Mouse (Mus musculus) layer of hippocampus, adult 11-12 months (tissue): ENCODE results near the gene Bcl2l15.
"Not testable (repeated sequence)": the region's sequence is repeated elsewhere in the genome, so short reads cannot be mapped to it uniquely, and the experiment has no call there.

ENCODE experiments used
- DNase-seq: peaks from one replicate; pipeline ENCODE4 v3.0.0; 2022; ENCODE audit warnings: low spot score

Bcl2l15 gene

DNA sequence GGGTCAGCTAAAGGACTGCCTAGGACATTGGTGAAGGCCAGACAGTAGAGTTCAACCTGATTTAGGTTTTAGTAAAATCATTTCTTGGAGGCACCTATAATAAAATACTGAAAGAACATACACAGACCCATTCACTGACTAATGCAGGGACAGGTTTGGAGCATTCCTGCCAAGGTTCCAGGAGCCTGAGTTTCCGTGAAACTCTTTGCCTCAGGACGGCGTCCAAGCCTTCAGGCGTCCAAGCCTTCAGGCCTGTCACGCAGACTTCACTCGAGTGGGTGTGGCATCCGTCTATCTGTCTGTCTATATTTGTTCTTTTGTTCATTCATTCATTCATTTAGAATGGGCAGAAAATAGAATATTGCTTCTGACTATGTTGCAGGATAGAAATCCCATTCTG lies 1.3 kb upstream of the Bcl2l15 start:
- no peak for DNase-seq

DNA sequence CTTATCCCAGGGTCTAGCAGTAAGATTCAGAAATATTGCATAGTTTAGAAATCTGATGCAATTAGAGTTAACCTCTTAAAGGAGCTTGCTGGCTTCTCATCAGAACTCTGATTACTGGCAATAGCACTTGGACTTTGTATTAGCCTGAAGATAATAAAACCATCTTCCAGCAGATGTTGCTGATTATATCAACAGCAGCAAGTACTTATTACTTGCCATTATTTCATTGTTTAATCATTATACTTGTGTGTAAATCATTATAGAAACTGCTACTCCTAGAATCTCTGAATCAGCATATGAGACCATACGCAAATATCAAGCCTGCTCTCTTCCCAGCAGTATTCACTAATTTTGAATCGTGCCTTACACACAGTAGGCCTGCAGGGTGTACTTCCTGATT lies 1.6 kb downstream of the Bcl2l15 start:
- DNase-seq, result no peak

DNA sequence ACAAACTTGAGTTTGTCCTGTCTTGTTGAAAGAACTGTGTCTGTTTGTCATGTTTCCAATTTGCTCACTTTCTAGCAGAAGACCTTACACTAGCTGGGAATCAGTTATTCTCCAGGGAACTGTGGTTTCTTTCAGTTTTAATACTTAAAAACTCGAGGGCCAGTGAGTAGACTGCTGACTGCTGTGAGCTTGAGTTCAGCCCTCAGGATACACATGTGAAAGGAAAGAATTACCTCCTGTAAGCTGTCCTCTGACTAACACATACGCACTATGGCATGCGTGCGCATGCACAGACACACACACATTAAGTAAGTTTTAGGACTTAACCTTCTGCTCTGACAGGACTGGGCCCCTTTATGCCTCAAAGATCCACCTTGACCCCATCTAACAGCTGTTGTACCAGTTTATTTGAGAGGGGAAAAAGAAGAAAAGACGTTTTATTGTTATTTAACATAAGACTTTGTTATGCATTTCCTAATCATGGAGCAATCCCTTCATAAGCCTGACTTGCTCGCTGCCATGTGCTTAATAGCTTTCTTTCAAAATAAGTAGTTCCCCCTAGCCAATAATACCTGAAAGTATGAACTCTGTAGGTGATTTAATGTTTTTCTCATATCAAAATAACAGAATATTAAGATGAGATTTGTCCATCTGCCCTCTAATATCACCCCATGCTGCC lies 3.0 kb downstream of the Bcl2l15 start:
- DNase-seq, result no peak

DNA sequence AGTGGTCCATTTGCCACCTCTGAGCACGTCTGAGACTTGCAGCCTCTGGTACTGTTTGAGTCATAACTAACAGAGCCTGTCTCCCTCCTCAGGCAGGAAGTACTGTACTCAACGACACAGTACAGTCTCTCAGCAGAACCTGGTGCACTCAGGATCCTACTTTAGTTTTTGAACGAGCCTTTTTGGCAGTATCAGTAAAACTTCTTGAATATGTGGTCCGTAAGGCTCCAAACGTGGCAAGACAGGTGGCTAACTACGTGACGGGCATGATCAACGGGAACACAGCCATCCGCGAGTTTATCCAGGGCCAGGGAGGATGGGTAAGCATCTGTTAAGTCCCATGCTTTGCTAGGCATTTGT lies 3.5 kb downstream of the Bcl2l15 start:
- DNase-seq, result no peak

DNA sequence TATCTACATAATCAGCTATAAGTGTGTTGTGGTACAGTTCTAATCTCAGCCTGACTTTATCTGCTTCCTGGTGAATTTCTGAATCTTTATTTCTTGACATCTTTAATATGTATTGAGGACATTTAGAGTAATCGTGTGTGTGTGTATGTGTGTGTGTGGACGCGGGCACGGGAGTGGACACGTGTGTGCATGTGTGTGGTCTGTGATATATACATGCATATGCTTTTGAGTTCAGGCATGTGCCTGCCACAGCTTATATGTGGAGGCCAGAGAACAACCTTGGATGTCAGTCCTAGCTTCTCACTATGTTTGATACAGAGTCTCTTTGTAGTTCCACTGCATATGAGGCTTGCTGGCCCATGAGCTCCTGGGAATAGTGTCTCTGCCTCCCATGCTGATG lies 4.1 kb downstream of the Bcl2l15 start:
- DNase-seq, result no peak

DNA sequence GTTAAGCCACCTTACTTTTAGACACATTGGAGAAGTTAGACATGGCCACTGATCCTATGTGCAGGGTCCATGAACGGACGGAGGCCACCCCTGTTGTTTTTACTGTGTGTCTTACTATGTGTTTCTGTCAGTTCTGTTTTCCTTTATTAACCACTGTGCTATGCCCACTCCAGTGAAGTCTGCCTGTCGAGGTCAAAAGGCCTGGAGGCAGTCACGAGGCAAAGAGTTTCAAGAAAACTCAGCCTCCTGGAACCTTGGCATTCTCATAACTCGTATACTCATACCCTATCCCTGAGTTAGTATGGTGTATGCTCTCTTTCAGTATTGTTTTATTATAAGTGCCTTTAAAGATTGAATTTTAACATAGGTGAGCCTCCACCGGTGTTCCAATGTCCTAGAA lies 7.3 kb downstream of the Bcl2l15 start:
- DNase-seq, result no peak

DNA sequence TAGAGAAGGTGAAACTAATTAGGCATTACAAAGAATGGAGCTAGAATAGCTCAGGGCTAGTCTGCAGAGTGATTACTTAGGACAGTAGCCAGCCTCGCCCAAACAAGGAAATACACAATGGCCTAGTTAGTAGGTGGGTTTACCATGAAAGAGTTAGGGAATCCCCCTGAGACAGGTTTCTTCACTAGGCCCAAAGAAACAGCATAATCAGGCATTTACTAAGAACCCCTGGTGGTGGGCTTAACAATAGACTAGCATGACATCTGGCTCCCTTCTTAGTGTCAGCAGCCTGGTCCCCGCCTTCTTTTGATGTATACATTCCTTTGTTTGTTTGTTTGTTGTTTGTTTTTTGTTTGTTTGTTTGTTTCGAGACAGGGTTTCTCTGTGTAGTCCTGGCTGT lies 7.8 kb downstream of the Bcl2l15 start:
- DNase-seq, result not testable (repeated sequence)

DNA sequence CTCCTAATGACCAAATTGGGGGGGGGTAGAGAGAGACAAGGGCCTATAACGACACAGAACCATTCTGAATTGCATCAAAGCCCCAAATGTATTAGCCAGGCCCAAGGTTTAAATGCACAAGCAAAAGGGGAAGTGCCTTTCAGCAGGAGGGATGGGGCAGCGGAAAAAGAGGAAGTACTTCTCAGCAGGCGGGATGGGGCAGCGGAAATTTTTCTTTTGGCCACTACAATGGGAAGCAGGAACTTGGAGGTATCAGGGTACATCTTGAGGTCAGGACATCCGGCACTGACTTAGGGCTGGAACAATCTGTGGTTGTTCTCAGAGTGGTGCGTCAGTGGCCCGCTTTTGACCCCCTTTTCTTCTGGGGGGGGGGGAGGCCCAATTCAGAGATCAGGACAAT lies 8.5 kb downstream of the Bcl2l15 start:
- DNase-seq, result not testable (repeated sequence)

DNA sequence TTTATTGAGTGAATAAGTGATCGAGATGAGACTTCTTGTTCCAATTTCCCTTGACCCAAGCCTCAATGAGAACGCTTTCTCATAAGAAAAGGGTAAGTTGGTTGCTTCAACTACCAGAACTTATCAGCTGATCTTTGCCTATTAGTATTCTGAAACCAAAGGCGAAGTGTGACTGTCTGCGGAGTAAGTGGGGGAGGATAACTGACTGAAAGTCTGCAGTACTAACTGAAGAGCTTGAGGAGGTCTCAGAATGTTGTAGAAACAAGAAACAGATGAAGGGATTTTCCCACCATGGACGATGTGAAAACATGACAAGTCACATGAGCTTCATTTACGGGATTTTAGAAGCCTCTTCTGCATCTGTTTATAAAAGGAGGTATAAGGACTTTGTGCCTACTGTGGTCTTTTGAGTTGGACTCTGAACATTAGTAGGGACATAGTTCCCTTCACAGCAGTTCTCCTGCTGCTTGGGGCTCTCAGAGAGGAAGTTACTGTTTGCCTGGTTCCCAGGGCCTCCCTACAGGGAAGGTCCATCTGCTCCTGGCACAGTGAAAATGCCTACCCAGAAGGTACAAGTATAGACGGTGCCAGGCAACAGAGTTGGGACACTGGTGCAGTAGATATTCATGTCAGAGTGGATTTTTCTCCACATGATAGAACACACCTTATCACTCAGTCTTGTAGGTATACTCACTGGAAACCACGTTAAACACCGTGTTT lies 18.4 kb downstream of the Bcl2l15 start:
- DNase-seq, result peak; percentile 42

DNA sequence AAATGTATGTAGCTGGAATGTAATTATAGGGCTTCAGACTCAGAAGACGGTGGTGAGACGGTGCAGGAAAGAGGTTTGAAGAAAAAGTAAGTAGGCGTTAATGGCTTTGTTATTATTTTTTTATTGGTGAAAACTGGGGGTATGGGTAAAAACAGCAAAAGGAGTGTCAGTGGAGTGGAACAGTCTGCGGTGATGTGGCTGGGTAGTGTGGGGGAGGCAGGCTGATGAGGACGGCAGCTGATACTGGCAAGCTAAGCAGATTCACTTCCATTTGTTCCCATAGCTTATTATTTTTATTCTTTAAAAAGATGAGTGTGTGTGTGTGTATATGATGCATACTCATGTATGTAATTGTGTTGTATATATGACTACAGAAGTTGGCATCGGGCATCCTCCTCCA lies 19.1 kb downstream of the Bcl2l15 start:
- DNase-seq, result peak; percentile 24

DNA sequence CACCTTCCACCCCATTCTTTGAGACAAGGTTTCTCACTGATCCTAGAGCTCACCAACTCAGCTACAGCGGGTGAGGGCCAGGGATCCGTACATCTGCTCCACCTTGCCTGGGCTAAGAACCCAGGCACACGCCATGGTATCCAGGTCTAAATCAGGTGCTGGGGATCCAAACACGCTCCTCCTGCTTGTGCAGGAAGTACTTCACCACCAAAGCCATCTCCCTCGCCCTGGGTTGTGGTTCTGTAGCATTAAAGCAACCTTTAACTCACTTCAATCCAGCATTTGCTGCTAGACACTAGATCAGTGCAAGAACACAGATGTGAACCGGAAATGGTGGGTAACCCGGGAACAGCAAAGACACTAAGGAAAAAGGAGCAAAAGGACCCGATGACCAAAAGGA lies 19.5 kb downstream of the Bcl2l15 start:
- no peak for DNase-seq

DNA sequence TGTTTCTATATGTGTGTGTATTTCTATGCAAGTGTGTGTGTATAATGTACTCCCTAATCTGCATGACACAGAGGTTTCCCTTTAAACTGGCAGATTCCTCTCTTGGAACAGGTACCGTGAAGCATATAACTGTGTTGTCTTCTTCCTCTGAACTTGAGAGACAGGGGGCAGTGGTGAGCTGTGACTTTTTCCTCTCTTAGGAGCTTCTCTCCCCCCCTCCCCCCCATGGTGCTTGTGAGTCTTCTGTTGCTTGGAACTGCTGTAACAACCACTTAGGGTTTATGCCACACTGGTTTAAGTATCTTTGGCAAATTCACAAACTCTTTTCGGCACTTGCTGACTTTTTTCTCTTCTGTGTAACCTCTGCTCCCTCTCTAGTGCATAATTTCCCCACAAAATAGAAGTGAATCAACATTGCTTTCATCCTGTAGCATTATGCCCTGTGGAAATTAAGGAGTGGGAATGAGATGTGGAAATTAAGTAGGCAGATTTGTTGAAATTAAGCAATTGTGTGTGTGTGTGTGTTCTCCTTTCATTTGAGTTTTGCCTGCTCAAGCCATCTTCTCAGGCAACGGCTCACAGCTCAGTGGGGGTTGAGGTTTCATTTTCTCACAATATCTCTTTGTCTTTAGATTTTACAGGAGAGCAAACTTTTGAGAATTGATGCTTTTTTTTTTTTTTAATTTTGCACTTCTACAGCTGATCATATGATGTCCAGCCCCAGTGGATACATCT lies 20.3 kb downstream of the Bcl2l15 start:
- DNase-seq, result peak; percentile 61

DNA sequence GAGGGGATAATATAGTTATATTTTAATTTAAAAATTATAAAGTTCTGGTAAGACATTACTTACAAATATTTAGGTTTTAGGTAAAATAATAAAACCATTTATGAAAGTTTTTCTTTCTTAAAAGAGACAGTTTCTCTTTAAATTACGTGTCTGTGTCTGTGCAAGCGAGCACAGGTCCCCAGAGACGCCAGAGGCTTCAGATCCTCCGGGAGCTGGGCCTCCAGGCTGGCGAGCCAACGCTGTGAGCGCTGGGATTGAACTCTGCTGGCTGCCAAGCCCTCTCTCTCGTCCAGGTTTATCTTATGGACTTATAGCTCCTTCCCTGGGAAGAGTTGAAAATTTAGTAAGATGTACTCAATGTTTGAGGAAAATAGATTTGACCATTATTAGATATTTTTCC lies 21.4 kb downstream of the Bcl2l15 start:
- no peak for DNase-seq

DNA sequence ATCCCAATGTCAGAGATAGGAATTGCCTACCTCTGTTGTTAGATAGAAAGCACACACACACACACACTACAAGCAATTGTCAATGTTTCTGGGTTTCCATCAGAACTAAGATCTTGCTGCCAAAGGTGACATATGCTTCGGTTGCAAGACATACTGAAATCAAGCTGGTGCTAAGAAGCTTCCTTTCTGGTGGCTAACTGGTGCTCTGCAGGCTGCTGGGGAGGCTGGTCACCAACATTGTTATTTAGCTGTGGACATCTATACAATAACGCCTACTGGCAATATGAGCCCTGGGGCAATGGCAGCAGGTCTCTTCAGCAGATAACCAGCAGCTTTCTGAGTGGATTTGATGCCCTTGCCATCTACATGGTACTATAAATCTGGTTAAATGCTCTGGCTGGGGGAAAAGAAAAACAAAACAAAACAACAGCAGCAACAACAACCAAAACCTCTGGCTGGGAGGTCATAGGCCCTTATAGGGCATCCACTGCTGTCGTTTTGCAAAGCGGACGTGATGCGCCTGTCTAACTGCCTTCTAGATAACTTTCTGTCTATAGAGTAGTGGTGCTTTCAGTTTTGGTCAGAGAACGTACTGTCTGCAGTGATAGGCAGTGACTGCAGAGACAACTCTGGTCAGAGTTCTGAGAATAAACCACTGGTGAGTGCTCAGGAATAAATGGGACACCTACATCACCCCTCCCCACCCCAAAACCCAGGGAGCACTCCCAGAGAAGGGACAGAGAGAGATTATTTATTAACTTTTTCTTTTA lies 24.8 kb downstream of the Bcl2l15 start:
- DNase-seq, result no peak

DNA sequence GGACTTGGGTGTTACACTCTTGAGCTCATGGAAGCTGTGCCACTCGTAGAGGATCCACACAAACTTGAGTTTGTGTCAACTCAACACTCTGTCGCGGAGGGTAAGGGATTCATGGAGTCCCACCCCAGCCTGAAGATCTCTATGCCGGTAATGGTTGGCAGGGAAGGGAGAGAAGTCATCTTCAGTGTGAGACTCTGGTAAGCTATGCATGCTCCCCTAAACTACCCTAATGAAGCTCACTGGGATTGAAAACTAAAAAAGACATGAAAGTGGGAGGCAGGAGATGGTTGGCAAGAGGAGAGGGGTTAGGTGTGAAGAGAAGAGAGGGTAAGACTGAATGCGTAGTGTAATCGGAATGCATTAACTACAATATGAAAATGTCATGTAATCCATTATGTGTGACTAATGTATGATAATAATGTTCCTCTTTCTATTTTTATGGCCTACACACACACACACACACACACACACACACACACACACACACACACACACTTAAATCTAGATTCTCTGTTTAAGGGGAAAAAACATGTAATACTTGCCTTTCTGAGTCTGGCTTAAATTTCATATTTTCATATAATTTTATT lies 25.7 kb downstream of the Bcl2l15 start:
- DNase-seq, result no peak

DNA sequence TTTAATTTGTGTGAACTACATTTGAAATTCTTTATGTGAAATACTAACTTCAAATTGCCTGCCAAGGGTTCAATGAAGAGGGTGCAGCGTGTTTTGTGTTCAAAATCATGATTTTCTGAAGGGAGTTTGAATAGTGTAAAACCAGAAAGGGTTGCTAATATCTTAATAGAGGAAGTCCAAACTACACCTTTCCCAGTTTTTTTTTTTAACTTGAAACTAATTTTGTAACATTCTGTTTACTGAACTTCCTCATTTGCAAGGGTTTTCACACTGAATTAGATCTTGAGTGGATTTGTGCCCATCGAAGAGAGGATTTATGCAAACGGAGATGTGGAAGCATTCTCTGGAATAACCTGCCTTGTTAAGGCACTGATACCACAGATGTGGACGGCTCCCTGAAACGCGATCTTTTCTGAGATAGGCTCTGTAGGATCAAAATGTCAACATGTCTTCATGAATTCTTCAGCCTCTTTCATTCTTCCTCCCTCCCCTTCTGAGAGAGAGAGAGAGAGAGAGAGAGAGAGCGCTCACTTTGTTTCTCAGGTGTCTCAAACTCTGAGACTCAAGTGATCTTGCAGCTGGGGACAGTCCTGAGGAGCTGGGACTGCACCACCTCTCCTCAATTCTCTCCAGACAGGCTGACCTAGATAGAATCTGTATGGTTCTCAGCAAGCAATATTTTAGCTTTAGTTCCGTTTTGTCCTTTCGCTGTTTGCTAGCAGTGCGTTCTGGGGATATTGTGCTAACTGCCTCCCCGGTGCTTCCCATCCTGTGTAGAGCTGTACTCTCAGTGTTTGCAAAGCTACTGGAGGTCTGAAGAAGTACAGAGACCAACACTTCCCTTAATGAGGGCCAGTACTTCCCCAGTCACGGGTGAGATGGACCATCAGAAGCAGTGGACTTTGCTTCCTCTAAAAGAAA lies 26.7 kb downstream of the Bcl2l15 start, which contains the start of gene Ptpn22:
TSS of gene Ptpn22 (plus strand) at position 915 of the 921 bp plus-strand sequence.
- DNase-seq, result no peak

DNA sequence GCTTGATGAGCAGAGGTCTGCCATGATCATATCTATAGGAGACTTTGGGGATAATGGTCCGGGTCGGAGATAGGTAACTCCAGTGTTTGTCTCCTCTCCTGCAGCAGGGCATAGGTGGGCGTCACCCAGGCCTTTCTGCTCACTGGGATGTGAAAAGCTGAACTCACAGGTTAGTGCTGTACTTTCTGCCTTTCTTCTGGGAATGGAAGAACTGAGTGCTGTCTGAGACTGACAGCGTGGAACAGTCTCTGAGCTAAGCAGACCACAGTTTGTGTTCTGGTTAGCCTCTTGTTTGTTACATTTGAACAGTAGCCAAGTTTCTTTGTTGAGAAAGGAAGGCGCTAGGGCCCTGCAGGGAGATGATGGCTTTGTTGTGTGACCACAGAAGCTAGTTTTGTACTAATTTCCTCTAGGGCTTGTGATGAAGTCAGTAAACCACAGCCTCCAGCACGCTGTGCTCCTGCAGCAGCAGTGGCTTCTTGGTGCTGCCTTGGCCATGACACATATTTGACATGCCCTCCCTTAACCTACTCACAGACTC lies 27.5 kb downstream of the Bcl2l15 start:
- no peak for DNase-seq

DNA sequence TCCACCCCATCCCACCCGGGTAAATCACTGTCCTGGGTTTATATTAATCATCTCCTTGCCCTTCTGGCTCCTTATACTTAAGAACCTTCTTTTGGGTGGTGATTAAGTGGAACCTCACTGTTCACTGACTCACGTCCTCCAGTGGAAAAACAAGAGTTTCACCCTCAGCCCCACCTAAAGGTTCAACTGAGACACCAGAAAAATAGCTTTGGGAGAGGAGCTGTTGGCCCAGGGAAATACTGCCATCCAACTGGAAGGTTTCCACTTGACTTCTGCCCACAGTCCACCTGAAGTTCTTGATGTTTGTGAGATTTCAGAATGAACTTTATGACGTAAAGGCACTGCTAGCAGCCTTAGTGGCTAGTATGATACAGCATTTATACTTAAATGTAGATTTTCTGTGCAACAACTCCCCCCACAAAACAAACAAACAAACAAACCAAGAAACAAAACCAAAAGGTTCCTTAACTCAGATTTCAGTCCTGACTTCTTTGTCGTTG lies 30.4 kb downstream of the Bcl2l15 start:
- DNase-seq, result no peak

DNA sequence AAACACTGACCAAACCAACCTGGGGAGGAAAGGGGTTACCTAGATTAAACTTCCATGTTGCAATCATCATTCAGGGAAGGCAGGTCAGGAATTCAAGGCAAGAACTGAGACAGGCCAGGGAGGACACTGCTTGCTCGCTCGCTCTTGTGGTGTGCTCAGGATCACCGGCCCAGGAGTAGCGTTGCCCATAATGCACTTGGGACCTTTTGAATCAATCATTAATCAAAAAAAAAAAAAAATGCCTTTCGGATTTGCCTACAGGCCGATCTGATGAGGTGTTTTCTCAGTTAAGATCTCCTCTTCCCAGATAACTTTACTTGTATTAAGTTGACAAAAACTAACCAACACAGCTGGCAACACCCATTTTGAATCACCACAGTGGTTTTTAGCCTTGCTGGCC lies 31.8 kb downstream of the Bcl2l15 start:
- no peak for DNase-seq

DNA sequence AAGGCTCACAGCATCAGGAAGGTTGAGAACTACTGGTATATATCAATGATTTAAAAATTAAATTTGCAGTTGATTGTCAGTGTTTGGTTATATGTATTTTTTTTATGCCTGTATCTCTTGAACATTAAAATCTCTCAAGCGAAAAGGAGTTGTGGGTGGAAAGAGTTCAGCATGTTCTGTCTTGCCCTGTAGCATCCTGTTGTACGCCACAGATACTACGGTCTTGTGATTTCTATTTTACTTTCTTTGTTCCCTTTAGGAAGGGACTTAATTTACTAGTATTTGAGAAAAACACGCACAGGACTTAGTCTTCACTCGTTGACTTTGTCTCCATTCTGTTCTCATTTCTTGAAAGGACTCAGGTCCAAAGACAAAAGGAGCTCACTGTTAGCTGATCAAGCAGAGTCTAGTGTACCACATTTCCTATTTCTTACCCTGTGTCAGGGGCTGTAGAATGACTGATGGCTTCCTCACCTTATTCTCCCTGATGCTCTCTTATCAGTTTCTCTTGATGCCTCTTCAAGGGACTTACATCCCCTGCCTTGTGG lies 35.1 kb downstream of the Bcl2l15 start:
- DNase-seq, result no peak
